Mouse (Mus musculus) adrenal gland, postnatal 4 days (tissue): ENCODE results near the gene Per1. TPM values are rescaled to one million over a fixed set of nuclear protein-coding genes. Genes with fewer than 3 reads are reported as not detected.

Experiments used
- DNase-seq, 2 experiments: peaks; one replicate each; pipeline ENCODE4 v3.0.0; 2021 to 2022; ENCODE audit warnings: low spot score in 2 of 2, mixed read lengths in 2 of 2
- long read RNA-seq, 2 experiments: library from polyadenylated mRNA; stranded (forward); transcript quantifications; one replicate each; pipeline ENCODE4 v2.0.0; 2021
- total RNA-seq, 2 experiments: library from RNA; stranded (reverse); gene quantifications; 2 replicates each; pipeline ENCODE4 v1.2.3; 2021

Gene Per1
- 100 to 1,000 TPM in 1 of 2 experiments, 10 to 100 TPM in 1; 99.4 to 130 TPM for total RNA-seq
- long read RNA-seq, experiment 1, partial matches to known transcripts, result 14 of 15 reads
- long read RNA-seq, experiment 1, other reads (novel, unspliced or antisense), result 0 of 15 reads
- long read RNA-seq, experiment 2, partial matches to known transcripts, result 13 of 18 reads
- long read RNA-seq, experiment 2, other reads (novel, unspliced or antisense), result 5 of 18 reads

GRCm38 (mm10) chr11:69094697-69095429 lies at the start of gene Per1:
Per1 (plus strand) TSS chr11:69095217.
- DNase-seq, result peak; percentile 86 to 93

DNA sequence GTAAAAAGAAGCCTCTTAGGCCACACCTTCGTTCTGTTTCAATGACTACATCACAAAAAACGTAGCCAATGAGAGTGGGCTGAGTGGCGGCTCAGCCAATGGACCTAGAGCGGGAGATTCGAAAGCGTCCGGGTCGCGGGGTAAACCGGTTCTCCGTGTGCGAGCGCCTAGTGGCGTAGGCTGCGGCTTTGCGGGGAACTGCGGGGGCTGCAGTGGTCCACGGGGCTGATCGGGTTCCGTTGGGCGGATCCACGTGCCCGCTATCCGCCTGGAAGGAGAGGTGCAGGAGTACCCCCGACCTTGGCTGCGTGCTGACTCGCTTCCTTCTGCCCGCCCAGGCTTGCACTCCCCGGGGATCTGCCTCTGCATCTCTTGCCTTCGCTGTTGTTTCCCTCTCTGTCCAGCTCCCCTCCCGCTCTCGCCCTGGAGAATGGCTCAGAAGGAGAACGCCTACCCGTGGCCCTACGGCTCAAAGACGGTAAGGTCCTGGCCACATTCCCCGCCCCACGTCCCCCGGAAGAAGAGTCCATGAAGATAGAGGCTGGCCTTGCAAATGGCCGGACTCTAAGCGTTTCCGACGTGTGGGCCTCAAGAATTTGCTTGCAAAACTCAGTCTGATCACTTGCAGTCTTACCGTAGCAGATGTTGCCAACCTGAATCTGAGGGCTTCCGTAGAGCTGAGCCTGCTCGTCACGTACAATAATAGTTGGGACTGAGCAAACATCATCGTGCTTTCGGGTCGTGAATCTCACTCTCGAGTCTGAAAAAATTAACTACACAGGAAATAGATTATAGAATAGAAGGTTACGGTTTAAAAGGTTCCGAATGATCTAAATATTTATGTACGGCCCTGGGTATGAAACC lies 49.3 kb upstream of the Per1 start, which contains the start of gene Aurkb:
Gene Aurkb, plus strand, starts transcription at position 117 of the 864 bp plus-strand sequence.
- peak in 1 of 2 experiments; percentile 78 for DNase-seq

DNA sequence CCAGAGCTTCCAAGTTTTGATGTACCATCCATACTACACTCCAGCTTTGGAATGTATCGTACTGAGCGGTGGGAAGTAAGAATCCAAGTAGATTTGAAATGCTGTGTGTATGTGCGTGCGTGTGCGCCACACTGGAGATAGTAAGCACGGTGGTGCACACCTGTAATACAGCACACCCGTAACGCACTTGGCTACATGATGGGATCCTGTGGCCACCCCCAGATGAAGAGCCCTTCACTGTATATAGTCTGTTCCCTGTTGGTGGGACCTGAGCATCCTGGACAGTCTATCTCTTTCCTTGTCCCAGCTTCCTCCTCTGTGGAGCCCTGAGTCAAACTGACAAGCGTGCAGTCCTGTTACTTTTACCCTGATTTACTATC lies 48.6 kb upstream of the Per1 start:
- no peak for DNase-seq

DNA sequence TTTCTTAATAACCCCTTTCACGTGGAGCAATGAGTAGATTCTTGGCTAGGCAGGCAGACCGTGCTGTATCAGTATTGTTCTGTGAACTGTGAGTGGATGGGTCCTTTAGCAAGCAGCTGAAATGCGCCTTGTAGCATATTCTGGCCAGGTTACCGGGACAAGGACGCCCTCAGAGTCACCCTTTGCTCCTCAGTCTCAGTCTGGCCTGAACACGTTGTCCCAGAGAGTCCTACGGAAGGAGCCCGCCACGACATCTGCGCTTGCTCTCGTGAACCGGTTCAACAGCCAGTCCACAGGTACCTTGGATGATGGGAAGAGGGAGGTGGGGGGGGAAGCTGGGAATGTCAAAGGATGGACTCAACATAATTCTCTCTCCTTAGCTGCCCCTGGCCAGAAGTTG lies 47.4 kb upstream of the Per1 start:
- DNase-seq, result no peak

GRCm38 (mm10) chr11:69048151-69048550 lies 46.9 kb upstream of the Per1 start:
- DNase-seq, result no peak

DNA sequence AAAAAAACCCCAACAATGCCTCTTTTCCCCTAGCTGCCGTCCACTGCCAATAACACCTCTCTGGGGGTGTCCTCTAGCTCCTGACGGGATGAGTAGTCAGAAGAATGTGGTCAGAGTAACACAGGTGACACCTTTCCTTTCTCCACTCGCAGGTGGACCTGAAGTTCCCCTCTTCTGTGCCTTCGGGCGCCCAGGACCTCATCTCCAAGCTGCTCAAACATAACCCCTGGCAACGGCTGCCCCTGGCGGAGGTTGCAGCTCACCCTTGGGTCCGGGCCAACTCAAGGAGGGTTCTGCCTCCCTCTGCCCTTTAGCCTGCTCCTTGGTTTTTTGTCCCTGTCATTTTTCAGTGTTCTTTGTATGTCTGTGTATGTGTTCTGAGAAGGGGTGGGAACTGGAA lies 44.3 kb upstream of the Per1 start:
- DNase-seq, result no peak

GRCm38 (mm10) chr11:69051771-69052170 lies 43.2 kb upstream of the Per1 start:
- DNase-seq, result no peak

DNA sequence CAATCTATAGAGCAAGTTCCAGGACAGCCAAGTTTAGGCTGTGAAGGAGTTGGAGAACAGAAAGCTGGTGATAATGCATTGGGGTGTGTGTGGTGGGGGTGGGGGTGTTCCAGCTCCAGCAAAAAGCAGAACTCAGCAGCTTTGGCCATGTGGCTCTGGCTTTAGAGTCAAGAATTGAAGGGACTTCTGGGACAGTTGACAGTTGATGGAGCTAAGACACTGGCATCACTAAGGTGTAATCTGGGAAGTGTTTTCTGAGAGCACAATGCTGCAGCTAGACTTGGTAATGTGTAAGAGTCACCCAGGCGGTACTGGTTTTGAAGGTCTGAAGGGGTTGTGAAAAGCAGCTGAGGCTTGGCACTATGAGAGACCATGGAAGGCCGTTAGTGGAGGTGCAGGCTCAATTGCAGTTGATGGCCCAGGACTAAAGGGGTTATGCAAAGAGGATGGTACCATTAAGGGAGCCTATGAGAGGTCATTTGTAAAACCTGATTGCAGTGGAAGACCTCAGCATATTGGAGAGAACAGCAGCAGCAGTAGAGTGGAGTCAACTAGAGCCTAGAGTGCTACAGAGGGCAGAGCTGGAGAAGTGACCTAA lies 42.1 kb upstream of the Per1 start:
- DNase-seq, result no peak

- no peak for DNase-seq
Measured at GRCm38 (mm10) chr11:69053848-69054247, 41.2 kb upstream of the Per1 start.

- no peak for DNase-seq
Measured at GRCm38 (mm10) chr11:69058265-69058664, 36.8 kb upstream of the Per1 start.

- DNase-seq, result no peak
Measured at GRCm38 (mm10) chr11:69058729-69059356, 36.2 kb upstream of the Per1 start.

- peak; percentile 82 to 87 for DNase-seq
Measured at GRCm38 (mm10) chr11:69059357-69059974, 35.6 kb upstream of the Per1 start, which contains the start of gene Borcs6. Borcs6 (plus strand) TSS chr11:69059717.

DNA sequence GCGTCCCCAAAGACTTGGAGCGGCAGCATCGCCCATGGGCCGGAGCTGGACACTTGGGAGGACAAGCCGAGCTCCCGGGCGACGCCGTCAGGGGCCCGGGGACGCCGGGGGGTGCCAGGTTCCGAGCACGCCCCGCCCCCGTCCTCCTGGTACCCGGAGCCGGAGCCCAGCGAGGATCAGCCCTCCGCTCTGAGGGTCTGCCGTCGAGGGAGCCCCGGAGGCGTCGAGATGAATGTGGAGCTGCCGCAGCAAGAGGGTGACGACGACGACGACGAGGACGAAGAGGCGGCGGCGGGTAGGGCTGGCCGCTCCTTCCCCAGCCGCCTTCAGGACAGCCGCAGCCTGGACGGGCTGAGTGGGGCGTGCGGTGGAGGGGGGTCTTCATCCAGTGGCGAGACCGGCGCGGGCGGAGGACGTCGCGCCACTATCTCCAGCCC lies 35.0 kb upstream of the Per1 start:
- no peak for DNase-seq

- no peak for DNase-seq
Measured at GRCm38 (mm10) chr11:69060448-69061254, 34.4 kb upstream of the Per1 start.

DNA sequence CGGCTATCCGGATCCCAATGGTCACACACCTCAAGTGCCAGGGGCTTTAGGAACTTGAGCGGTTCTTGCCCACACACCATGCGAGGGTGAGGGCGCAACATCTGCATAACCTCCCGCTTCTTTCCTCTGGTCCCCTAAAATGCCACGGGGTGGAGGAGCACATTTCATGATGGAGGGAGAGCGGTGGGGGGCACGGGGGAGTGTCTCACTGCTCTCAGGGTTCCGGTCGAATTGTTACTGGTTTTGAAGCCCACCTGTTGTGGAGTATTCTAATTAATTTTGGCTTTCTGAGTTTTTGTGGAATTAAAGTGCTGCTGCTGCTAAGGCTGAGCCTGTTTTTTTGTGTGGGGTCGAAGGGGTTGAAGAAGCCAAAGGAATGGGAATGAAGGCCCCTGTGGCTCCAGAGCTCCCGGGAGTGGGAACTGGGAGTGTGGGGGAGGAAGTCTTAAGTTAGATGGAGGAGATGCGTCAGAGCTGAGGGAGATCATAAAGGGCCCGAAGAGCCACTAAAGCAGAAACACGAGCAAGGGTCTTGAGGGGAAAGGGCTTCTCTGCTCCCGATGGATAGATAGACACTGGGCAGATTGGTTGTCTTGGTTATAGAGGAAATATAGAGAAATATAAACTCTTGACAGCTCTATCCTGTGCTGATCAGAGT lies 33.6 kb upstream of the Per1 start:
- DNase-seq, result no peak

GRCm38 (mm10) chr11:69062194-69062760 lies 32.7 kb upstream of the Per1 start:
- no peak for DNase-seq

DNA sequence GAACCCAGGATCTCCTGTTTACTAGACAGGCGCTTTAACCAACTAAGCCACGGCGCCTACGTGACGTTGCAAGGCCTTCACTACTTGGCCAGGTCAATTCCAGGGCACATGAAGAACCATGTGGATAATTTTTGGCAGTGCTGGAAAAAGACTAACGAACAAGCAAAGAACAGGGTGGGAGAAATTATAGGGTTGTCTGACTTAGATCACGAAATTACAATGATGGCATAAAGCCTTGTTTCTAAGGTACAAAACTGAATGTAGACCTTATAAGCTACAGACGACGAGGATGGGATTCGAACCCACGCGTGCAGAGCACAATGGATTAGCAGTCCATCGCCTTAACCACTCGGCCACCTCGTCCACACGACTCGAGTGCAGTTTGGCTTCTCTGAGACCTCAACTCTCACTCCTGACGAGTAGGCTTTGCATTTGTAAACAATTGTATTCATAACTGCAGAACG lies 32.2 kb upstream of the Per1 start:
- peak; percentile 92 to 95 for DNase-seq

GRCm38 (mm10) chr11:69063413-69064201 lies 31.4 kb upstream of the Per1 start:
- peak; percentile 79 to 84 for DNase-seq
